Mouse (Mus musculus) CH12.LX (cell line): ENCODE results near the gene Wdr92.

Experiments
- BHLHE40 ChIP-seq: IDR thresholded peaks from 2 replicates; pipeline ENCODE4 v1.6.1; 2011; ENCODE audit warnings: mild to moderate bottlenecking, low read depth, low read length, improper control_type of control experiment
- CTCF ChIP-seq, 2 experiments: IDR thresholded peaks in 1 of 2; conservative IDR thresholded peaks in 1 of 2; 2 replicates each; pipeline ENCODE4 v1.5.1; 2011 to 2012; ENCODE audit warnings: low read depth in 2 of 2, low read length in 2 of 2, improper control_type of control experiment in 1 of 2, inconsistent platforms in 1 of 2, mild to moderate bottlenecking in 1 of 2, moderate library complexity in 1 of 2
- RCOR1 ChIP-seq: conservative IDR thresholded peaks from 2 replicates; pipeline ENCODE4 v1.6.1; 2012; ENCODE audit warnings: low read depth, mild to moderate bottlenecking, inconsistent platforms, low read length, improper control_type of control experiment
- ZKSCAN1 ChIP-seq: IDR thresholded peaks from 2 replicates; pipeline ENCODE4 v1.6.1; 2012; ENCODE audit warnings: low read depth, inconsistent platforms, low read length, improper control_type of control experiment, borderline replicate concordance

- TF ChIP-seq CTCF (conservative IDR thresholded peaks at IDR 0.05 in 1 of 2, IDR thresholded peaks at IDR 0.05 in 1 of 2; ENCODE audit: low read depth in 2 of 2, low read length in 2 of 2) (no peak), ZKSCAN1 (no peak), RCOR1 (no peak), BHLHE40 (no peak)
Measured at GRCm38 (mm10) chr11:17170938-17171729, 10.8 kb upstream of the Wdr92 start.
